Mouse (Mus musculus) heart, adult 11 months (tissue): ENCODE data around the gene D430042O09Rik.

Experiments used
- DNase-seq: peaks from one replicate; pipeline ENCODE4 v3.0.0; 2022

The D430042O09Rik gene

GRCm38 (mm10) chr7:125741271-125741703 lies 33.6 kb downstream of the D430042O09Rik start:
- DNase-seq = peak; percentile 96

DNA sequence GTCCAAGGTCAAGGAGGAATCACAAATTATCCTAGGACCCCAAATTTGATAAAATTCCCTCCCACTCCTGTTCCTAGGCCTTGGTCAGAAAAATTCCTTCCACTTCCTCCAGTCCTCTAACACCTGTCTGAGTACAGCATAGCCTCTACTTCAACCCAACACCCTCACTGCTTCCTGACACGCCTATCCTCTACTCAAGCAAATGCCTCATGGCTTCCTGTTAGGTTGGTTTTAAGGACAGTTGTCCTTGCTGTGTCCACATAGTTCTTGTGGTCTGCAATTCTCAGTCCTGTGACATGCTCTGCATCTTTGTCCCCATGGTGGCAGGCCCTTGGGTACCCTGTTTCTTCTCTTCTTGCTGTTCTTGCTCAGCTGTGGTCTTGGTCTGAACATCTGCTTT lies 37.1 kb downstream of the D430042O09Rik start:
- DNase-seq = no peak

- DNase-seq = no peak
Measured at GRCm38 (mm10) chr7:125746621-125747315, 39.1 kb downstream of the D430042O09Rik start.

- DNase-seq = no peak
Measured at GRCm38 (mm10) chr7:125747316-125747690, 39.6 kb downstream of the D430042O09Rik start.

- DNase-seq = no peak
Measured at GRCm38 (mm10) chr7:125748186-125748585, 40.5 kb downstream of the D430042O09Rik start.

GRCm38 (mm10) chr7:125752699-125753325 lies 45.1 kb downstream of the D430042O09Rik start:
- no peak for DNase-seq

DNA sequence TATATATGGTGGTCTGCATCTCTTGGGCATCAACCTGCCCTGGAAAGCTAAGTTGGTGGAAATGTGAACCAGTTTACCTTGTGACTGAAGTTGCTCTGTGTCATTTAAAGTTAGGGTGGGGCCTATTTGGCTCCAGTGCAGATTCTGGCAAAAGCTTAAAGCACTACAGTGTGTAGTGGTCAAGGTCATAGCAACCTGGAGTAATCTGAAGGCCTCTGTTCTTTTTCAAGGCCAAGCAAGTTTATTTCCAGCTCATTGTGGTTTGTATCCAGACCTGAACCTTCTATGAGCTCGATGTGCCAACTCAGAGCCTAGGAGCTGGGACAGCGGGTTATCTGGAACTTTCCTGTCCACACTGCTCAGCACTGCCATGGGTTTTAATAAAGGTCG lies 45.6 kb downstream of the D430042O09Rik start:
- DNase-seq = peak; percentile 91

GRCm38 (mm10) chr7:125756806-125757205 lies 49.1 kb downstream of the D430042O09Rik start:
- DNase-seq = no peak

DNA sequence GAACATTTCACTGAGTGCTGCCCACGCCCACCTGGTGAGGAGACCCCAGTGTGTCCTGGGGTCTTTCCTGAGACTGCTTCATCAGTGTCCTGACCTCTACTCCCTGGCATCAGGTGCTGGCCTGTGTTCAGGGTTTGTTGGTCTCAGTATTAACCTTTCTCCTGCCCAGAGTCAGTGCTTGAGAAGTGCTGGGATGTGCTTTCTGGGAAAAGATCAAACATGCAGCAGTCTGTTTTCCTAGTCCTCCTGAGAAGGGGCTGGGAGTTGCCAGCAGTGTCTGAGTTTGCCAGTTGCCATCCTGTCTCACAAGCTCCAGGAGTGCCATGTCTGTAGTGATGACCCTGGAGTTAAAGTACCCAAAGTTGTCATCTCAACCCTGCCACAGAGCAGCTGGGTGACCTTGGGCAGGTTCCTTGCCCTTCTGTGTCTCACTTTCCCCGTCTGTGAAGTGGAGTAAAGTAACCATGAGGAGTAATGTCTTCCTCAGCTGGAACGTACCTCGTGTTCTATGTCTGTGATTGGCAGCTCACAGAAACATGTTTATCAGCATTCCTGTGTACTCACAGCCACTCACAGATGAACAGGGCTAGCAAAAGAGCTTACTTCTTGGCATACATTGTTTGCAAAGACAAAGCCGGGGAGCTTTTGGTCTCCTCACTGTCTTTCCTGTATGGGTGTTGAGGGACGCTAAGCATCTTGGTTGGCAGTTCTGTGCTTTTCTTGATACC lies 50.4 kb downstream of the D430042O09Rik start:
- DNase-seq = no peak

DNA sequence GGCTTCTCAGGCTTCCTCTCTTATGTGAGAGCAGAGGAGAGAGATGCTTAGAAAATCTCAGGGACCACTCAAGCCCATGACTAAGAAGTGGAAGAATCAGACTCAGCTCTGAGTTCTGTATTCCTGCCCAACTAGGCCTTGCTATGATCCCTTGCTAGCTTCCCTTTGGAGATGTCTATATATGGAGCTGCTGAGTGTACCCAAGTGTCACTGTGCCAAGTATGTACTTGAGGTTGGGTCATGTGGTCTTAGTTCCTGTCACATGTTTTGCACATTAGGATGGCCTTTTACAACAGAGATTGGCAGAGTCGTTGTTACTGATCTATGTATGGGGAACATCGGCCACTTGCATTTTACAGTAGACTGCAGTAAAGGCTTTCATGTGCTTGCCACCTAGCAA lies 54.6 kb downstream of the D430042O09Rik start:
- no peak for DNase-seq

GRCm38 (mm10) chr7:125762883-125763830 lies 55.5 kb downstream of the D430042O09Rik start:
- no peak for DNase-seq

DNA sequence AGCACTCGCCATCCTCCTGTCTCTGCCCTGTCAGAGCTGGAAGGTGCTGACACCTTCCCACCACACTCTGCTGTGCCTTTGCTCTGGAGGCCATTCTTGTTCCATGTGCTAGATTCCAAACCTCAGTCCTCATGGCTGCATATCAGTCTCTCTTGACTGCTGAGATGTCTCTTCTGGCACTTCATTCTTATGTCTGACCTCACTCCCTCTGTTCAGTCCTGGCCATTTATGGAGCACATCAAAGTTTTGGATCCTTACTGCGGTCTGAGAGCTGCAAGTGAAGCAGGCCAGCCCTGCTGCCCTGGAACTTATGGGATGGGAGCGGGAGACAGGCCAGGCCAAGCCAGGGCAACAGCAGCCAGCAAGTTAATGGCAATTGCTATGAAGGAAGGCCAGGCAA lies 56.7 kb downstream of the D430042O09Rik start:
- DNase-seq = peak; percentile 90

GRCm38 (mm10) chr7:125766976-125767831 lies 59.5 kb downstream of the D430042O09Rik start:
- peak; percentile 91 for DNase-seq

- DNase-seq = no peak
Measured at GRCm38 (mm10) chr7:125772961-125773571, 65.4 kb downstream of the D430042O09Rik start.

- DNase-seq = no peak
Measured at GRCm38 (mm10) chr7:125783206-125783605, 75.5 kb downstream of the D430042O09Rik start.

DNA sequence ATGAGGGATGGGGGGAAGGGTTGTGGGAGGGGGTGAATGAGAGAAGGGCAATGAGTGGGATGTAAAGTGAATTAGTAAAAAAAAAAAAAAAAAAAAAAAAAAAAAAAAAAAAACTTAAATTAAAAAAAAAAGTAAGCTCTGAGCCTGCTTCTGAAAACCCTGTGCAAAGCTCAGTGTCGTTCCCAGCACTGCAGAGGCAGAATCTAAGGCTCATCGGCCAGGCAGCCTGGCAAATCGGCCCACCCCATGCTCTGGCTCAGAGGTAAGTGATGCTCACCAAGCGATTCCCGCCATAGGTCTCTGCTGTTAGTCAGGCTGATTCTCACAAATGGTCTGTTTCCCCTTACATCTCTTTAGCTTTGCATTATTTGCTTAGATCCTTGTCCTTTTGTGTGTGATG lies 78.4 kb downstream of the D430042O09Rik start:
- no peak for DNase-seq

DNA sequence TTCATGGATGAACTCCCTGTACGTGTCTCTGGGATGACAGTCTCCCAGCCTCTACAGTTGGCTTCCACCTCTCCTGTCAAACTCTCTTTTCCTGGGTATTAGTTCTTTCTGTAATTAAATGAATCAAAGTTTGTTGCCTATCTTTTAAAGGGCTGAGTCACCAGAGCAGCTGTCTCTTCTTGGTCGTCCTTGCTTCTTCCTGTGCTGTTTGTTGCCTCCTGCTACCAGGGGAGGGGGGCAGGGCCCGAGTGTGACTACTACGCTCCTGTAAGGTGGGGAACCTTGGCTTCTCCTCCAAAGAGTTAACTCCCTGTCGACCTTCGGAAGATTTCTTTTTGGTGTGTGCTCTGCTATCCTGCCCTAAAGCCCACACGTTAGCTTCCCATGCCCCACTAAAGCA lies 79.4 kb downstream of the D430042O09Rik start:
- DNase-seq = no peak

- no peak for DNase-seq
Measured at GRCm38 (mm10) chr7:125790039-125790438, 82.4 kb downstream of the D430042O09Rik start.

- DNase-seq = no peak
Measured at GRCm38 (mm10) chr7:125806571-125806970, 98.9 kb downstream of the D430042O09Rik start.

GRCm38 (mm10) chr7:125808210-125808609 lies 100.5 kb downstream of the D430042O09Rik start:
- no peak for DNase-seq

GRCm38 (mm10) chr7:125812721-125813120 lies 105.0 kb downstream of the D430042O09Rik start:
- DNase-seq = peak; percentile 61
